Mouse (Mus musculus): Measurements from ENCODE around the gene C2cd2.

C2cd2 gene

GRCm38 (mm10) chr16:97882891-97883290, 79.5 kb downstream of the C2cd2 start:
- in situ Hi-C loops (cut with MboI), result no loop called here

- in situ Hi-C loops (cut with MboI), result no loop called here
These were observed 83.3 kb downstream of the C2cd2 start for GRCm38 (mm10) chr16:97879134-97879533.

- in situ Hi-C loops (cut with MboI), result no loop called here
These were observed 84.9 kb downstream of the C2cd2 start for GRCm38 (mm10) chr16:97877502-97877901.

- in situ Hi-C loops (cut with MboI), result no loop called here
These were observed 87.3 kb downstream of the C2cd2 start for GRCm38 (mm10) chr16:97875101-97875500.

- in situ Hi-C loops (cut with MboI), result no loop called here
These were observed 88.0 kb downstream of the C2cd2 start for GRCm38 (mm10) chr16:97874376-97874775.

- in situ Hi-C loops (cut with MboI), result no loop called here
These were observed 89.7 kb downstream of the C2cd2 start for GRCm38 (mm10) chr16:97872657-97873056.

- in situ Hi-C loops (cut with MboI), result no loop called here
These were observed 93.0 kb downstream of the C2cd2 start for GRCm38 (mm10) chr16:97869193-97870102.

- in situ Hi-C loops (cut with MboI), result no loop called here
These were observed 98.4 kb downstream of the C2cd2 start for GRCm38 (mm10) chr16:97863932-97864467.

GRCm38 (mm10) chr16:97856050-97856449, 106.3 kb downstream of the C2cd2 start:
- in situ Hi-C loops (cut with MboI), result no loop called here

GRCm38 (mm10) chr16:97851741-97852319, 110.6 kb downstream of the C2cd2 start, which contains the start of gene Prdm15:
Gene Prdm15 (minus strand): TSS chr16:97851850.
- in situ Hi-C loops (cut with MboI), result no loop called here

- in situ Hi-C loops (cut with MboI), result no loop called here
These were observed 111.2 kb downstream of the C2cd2 start for GRCm38 (mm10) chr16:97851061-97851740.

- in situ Hi-C loops (cut with MboI), result no loop called here
These were observed 111.7 kb downstream of the C2cd2 start for GRCm38 (mm10) chr16:97850667-97851060.

- in situ Hi-C loops (cut with MboI), result no loop called here
These were observed 113.6 kb downstream of the C2cd2 start for GRCm38 (mm10) chr16:97848832-97849231.

- in situ Hi-C loops (cut with MboI), result no loop called here
These were observed 117.1 kb downstream of the C2cd2 start for GRCm38 (mm10) chr16:97844967-97845937.

GRCm38 (mm10) chr16:97832154-97832553, 130.2 kb downstream of the C2cd2 start:
- in situ Hi-C loops (cut with MboI), result no loop called here

- in situ Hi-C loops (cut with MboI), result no loop called here
These were observed 134.2 kb downstream of the C2cd2 start for GRCm38 (mm10) chr16:97828207-97828606.

- in situ Hi-C loops (cut with MboI), result no loop called here
These were observed 138.9 kb downstream of the C2cd2 start for GRCm38 (mm10) chr16:97823311-97824007.

GRCm38 (mm10) chr16:97819532-97819931, 142.9 kb downstream of the C2cd2 start:
- in situ Hi-C loops (cut with MboI), result no loop called here

- in situ Hi-C loops (cut with MboI), result no loop called here
These were observed 145.0 kb downstream of the C2cd2 start for GRCm38 (mm10) chr16:97817414-97817813.

GRCm38 (mm10) chr16:97815269-97815668, 147.1 kb downstream of the C2cd2 start:
- in situ Hi-C loops (cut with MboI), result no loop called here

Data from mature B cell (primary cell).